Mouse (Mus musculus) heart, adult 2 months (tissue): Measurements from ENCODE around the gene Nr2f2.

Experiments used
- CTCF ChIP-seq: fragments of 200-600 bp; IDR thresholded peaks from 2 replicates; pipeline ENCODE4 v1.8.1; 2022; ENCODE audit warnings: antibody characterized with exemption, mild to moderate bottlenecking, moderate library complexity
- POLR2A ChIP-seq: fragments of 200-500 bp; IDR thresholded peaks from 2 replicates; pipeline ENCODE4 v1.6.1; 2011; ENCODE audit warnings: mild to moderate bottlenecking, low read depth, low read length, control low read depth; ENCODE audit not compliant: insufficient read depth

- TF ChIP-seq POLR2A (no peak), CTCF (no peak)
Observed at GRCm38 (mm10) chr7:70328206-70329036, 38.1 kb downstream of the Nr2f2 start.
